Mouse (Mus musculus) midbrain, postnatal 0 days (tissue): ENCODE measurements around the gene Mfsd13b. TPM values are rescaled to one million over a fixed set of nuclear protein-coding genes. Genes with fewer than 3 reads are reported as not detected.

Experiments
- ATAC-seq: fragments of 200-750 bp; cut with Nextera tagmentation; 2 replicates; pipeline ENCODE4 v1.8.0; 2017; ENCODE audit warnings: moderate number of reproducible peaks, mild to moderate bottlenecking, moderate TSS enrichment, moderate library complexity; ENCODE audit not compliant: low FRiP score
- DNase-seq: peaks from one replicate; pipeline ENCODE4 v3.0.0-alpha.2; 2015; ENCODE audit warnings: low spot score
- H3K27ac ChIP-seq: fragments of 300-500 bp; sonication (generic); 2 replicates; pipeline ENCODE4 v1.5.1; 2014; ENCODE audit warnings: low read depth, mild to moderate bottlenecking, low read length, mixed read lengths
- H3K27me3 ChIP-seq: fragments of 300-500 bp; sonication (generic); 2 replicates; pipeline ENCODE4 v1.6.1; 2014; ENCODE audit warnings: low read length, control low read depth, mixed read lengths; ENCODE audit not compliant: insufficient read depth
- H3K36me3 ChIP-seq: fragments of 300-500 bp; sonication (generic); 2 replicates; pipeline ENCODE4 v1.6.1; 2014; ENCODE audit warnings: low read length, control low read depth, mixed read lengths; ENCODE audit not compliant: insufficient read depth
- H3K4me1 ChIP-seq: fragments of 300-500 bp; sonication (generic); 2 replicates; pipeline ENCODE4 v1.6.1; 2014; ENCODE audit warnings: mild to moderate bottlenecking, control low read depth, antibody characterized with exemption, low read length, mixed read lengths; ENCODE audit not compliant: insufficient read depth
- H3K4me2 ChIP-seq: fragments of 300-500 bp; sonication (generic); 2 replicates; pipeline ENCODE4 v1.6.1; 2014; ENCODE audit warnings: low read depth, mild to moderate bottlenecking, low read length, mixed read lengths; ENCODE audit not compliant: poor library complexity, severe bottlenecking
- H3K4me3 ChIP-seq: fragments of 300-500 bp; sonication (generic); 2 replicates; pipeline ENCODE4 v1.5.1; 2014; ENCODE audit warnings: low read depth, mild to moderate bottlenecking, low read length, moderate library complexity
- H3K9ac ChIP-seq: fragments of 300-500 bp; sonication (generic); replicated peaks from 2 replicates; pipeline ENCODE4 v1.6.1; 2014; ENCODE audit warnings: mild to moderate bottlenecking, low read length, moderate library complexity, mixed read lengths; ENCODE audit not compliant: poor library complexity, severe bottlenecking
- H3K9me3 ChIP-seq: fragments of 300-500 bp; sonication (generic); 2 replicates; pipeline ENCODE4 v1.6.1; 2016; ENCODE audit warnings: low read length, control low read depth
- CTCF ChIP-seq: IDR thresholded peaks from 2 replicates; pipeline ENCODE4 v1.5.1; 2016; ENCODE audit warnings: antibody characterized with exemption, mild to moderate bottlenecking
- WGBS: fragments of 180-500 bp; shearing (Covaris S2); extraction: QIAGEN DNeasy Blood & Tissue Kit; methylation state at CpG from one replicate; pipeline ENCODE4 v1.1.7; 2014; 5-methylcytosine and 5-hydroxymethylcytosine counted together
- polyA plus RNA-seq: library from polyadenylated mRNA; unstranded; fragments of >200 nt; fragmentation: Nextera tagmentation; extraction: Ambion mirVana; gene quantifications from 2 replicates; pipeline ENCODE4 v1.2.1, GENCODE M21; 2015
- total RNA-seq: library from RNA; depleted of rRNA; stranded (reverse); fragments of >200 nt; gene quantifications from 2 replicates; pipeline ENCODE4 v1.2.3, GENCODE M21; 2014

Mfsd13b gene
- total and polyA plus RNA-seq, 2 experiments from 2014 or later = 0.26 TPM; not detected in 1

DNA sequence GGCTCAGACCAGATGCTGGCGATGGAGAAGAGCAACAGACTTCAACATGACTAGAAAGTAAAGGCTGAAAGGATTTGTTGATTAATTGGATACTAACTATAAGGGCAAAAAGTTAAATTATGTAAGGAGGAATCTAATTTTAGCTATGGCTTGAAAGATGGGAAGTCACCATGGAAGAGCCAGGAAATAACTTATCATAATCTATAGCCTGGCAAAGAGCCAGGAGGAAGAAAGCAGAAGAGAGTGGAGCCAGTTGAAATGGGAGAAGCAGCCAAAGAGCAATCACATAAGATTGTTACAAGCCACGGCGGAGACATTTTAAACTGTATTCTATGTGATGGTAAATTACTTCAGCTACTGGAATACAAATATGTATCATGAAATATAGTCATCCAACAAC lies 8.3 kb upstream of the Mfsd13b start:
- Histone ChIP-seq H3K4me2 (no peak overlapping the region), H3K9me3 (no peaks in the 10 kb centered on the region), H3K27me3 (no peaks in the 10 kb centered on the region), H3K36me3 (no peaks in the 10 kb centered on the region), H3K9ac (no peak overlapping the region), H3K4me3 (no peak overlapping the region), H3K27ac (no peak overlapping the region), H3K4me1 (no peaks in the 10 kb centered on the region)
- 85% methylated on average over 3 of the region's 3 CpGs for WGBS
- DNase-seq = no peak
- no peak for TF ChIP-seq CTCF
- no peak for ATAC-seq

DNA sequence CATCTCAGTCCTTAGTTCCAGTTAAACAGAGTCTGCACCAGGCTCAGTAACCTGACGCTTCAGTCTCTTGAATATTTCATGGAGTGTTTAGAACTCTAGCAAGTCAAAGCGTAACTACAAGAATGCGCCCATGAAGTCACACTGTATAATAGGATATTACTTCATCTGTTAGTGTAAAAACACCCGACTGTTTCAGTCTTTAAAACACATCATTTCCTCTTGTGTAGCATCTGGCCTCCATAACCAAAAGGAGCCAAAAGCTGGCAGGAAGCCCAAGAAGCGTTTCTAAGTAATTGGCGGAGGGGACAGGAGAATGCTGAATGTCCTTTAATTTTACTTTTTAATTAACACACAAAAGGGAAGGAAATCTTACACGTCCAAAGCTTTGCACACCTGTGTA lies 5.2 kb upstream of the Mfsd13b start:
- no peak for TF ChIP-seq CTCF
- DNase-seq = peak; percentile 44

DNA sequence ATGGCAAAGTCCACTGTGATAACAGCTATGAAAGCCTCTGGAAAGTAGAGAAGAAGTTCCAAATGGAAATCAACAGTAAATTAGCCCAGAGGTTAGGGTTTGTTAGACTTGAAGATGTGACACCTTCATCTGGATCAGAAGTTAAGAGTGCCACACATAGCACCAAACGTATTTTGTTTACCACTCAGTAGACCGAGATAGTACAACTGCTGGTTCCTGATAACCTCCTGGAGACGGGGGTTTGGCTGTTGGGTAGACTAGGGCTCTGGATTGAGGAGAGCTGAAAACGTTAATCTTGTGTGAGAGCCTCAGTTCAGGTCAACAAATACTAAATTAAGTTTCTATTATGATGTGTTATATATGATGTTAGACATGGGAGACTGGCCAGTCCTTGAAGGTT lies 2.3 kb upstream of the Mfsd13b start:
- H3K4me1 ChIP-seq = peaks cover 4% of the 10 kb centered on the region; the same call in 1 of the 2 replicates
- H3K9ac ChIP-seq = no peak overlapping the region
- H3K4me3 ChIP-seq = no peak overlapping the region
- WGBS = 92% methylated on average over 4 of the region's 4 CpGs
- no peaks in the 10 kb centered on the region for H3K9me3 ChIP-seq
- H3K27me3 ChIP-seq = no peaks in the 10 kb centered on the region
- no peak for TF ChIP-seq CTCF
- H3K27ac ChIP-seq = no peak overlapping the region
- ATAC-seq = no peak
- no peaks in the 10 kb centered on the region for H3K36me3 ChIP-seq
- H3K4me2 ChIP-seq = no peak overlapping the region
- no peak for DNase-seq

More for the DNA sequence above, 5.2 kb upstream of the Mfsd13b start:
- Histone ChIP-seq H3K4me1 (no peaks in the 10 kb centered on the region), H3K4me3 (no peak overlapping the region), H3K9me3 (no peaks in the 10 kb centered on the region), H3K36me3 (no peaks in the 10 kb centered on the region), H3K9ac (no peak overlapping the region), H3K27me3 (no peaks in the 10 kb centered on the region), H3K4me2 (no peak overlapping the region), H3K27ac (no peak overlapping the region)
- WGBS = 35% methylated on average over 7 of the region's 7 CpGs
- no peak for ATAC-seq

DNA sequence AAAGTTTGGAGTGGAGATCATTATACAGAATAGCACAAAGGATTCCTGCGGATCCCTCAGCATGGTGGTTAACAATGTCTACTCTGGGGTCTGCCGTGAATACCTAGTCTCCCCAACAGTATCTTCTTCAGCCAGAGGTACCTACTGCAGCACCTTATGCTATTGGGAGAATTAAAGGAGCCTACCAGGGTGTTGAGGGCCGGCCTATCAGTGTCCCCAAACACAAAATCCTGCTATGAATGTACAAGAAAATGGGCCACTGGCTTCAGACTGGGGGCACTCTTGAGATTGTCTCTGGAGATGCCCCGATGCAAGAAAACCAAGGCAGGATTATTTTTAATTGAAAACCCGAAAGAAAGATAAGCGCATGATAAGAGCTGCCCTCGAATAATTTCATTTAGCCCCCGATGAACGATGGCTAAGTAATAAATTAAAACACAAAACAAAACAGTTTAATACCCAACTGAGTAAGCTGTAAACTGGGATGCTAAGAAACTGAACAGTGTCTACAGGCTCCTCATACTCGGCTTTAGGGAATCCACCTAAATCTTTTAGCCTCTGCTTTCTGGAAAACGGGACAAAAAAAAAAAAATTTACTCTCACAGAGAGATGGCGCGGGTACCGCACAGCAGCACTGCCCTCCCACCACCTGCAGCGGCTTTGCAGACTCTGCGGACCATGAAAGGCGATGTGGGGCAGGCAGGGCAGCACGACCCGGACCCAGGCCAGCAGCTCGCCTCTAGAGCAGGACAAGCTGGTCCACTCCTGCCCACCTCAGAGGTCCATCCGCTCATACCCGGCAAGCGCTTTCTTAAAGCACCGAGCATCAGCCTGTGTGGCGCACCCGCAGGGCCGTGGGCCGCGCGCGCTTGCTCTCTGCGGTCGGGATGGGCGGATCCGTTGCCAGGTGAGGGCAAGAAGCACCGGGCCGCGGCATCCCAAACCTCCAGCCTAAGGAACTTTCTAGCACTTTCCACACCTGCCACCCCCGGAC lies 1.1 kb upstream of the Mfsd13b start:
- ATAC-seq (peak; percentile 70; the same call in 1 of the 2 replicates), DNase-seq (peak; percentile 49)
- Histone ChIP-seq H3K4me1 (peaks cover 4% of the 10 kb centered on the region; the same call in 1 of the 2 replicates), H3K27me3 (no peaks in the 10 kb centered on the region), H3K4me3 (peak overlapping the region; percentile 92), H3K9ac (peak overlapping the region; percentile 69), H3K27ac (no peak overlapping the region), H3K4me2 (peak overlapping the region; percentile 84), H3K36me3 (no peaks in the 10 kb centered on the region), H3K9me3 (no peaks in the 10 kb centered on the region)
- 2% methylated on average over 39 of the region's 39 CpGs for WGBS
- peak; percentile 24; the same call in 1 of the 2 replicates for TF ChIP-seq CTCF

DNA sequence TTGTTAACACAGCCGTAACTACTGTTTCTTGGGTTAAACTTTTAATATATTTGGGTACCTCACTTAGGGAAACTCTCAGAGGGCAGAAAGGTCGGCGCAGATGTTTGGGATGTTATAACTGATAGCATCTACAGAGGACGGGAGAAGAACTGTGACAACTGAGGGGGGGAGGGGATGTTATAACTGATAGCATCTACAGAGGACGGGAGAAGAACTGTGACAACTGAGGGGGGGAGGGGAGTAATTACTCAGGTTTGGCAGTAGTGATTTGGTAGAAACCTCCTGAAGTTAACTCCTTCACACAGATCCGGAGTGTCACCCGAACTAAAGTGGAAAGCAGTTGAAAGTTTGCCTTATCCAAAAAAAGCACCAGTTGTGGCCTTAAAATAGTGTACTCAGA lies 659 bp downstream of the Mfsd13b start:
- no peaks in the 10 kb centered on the region for H3K36me3 ChIP-seq
- TF ChIP-seq CTCF = no peak
- 16% methylated on average over 7 of the region's 7 CpGs for WGBS
- ATAC-seq (peak; percentile 18; the same call in 1 of the 2 replicates), DNase-seq (no peak)
- H3K9ac ChIP-seq = peak overlapping the region; percentile 51
- no peak overlapping the region for H3K27ac ChIP-seq
- peak overlapping the region; percentile 84 for H3K4me2 ChIP-seq
- H3K4me3 ChIP-seq = peak overlapping the region; percentile 92
- H3K4me1 ChIP-seq = peaks cover 4% of the 10 kb centered on the region; the same call in 1 of the 2 replicates
- H3K9me3 ChIP-seq = no peaks in the 10 kb centered on the region
- H3K27me3 ChIP-seq = no peaks in the 10 kb centered on the region

DNA sequence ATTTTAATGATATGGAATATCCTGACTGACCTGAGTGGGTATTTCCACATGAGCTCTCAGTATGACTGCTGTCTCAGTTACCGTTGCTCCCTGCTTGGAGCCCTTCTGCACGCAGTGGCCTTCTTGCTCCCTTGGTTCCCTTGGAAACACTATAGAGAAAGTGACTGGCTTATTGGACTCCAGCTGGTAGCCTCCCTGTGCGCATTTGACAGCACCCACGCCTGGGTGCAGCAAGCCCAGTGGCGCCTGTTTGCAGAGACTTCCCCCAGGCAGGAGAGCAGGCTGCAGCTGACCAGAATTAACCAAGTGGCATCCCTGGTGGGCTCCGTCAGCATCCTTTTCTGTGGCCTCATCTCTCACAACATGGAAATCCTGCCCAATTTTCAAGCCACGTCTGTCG lies 8.9 kb downstream of the Mfsd13b start:
- no peak for DNase-seq
- Histone ChIP-seq H3K9me3 (no peaks in the 10 kb centered on the region), H3K27me3 (no peaks in the 10 kb centered on the region), H3K36me3 (no peaks in the 10 kb centered on the region), H3K4me3 (no peak overlapping the region), H3K9ac (no peak overlapping the region), H3K4me1 (no peaks in the 10 kb centered on the region), H3K27ac (no peak overlapping the region), H3K4me2 (no peak overlapping the region)
- 64% methylated on average over 8 of the region's 8 CpGs for WGBS
- TF ChIP-seq CTCF = no peak
- no peak for ATAC-seq
